Mouse (Mus musculus): Measurements from ENCODE around the gene Sdhc. TPM values are rescaled to one million over a fixed set of nuclear protein-coding genes. Genes with fewer than 3 reads are reported as not detected.

The Sdhc gene
- polyA plus RNA-seq, 1 experiment from 2014 or later: 291 TPM

DNA sequence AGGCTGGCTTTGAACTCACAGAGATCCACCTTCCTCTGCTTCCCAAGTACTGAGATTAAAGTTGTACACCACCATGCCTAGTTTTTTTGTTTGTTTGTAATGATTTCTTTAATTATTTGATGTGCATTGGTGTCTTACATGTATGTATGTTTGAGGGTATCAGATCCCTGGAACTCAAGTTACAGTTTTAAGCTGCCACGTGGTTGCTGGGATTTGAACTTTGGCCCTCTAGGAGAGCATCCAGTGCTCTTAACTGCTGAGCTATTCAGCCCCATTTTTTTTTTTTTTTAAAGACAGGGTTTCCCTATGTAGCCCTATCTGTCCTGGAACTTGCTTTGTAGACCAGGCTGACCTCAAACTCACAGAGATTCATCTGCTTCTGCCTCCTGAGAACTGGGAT lies 19.4 kb downstream of the Sdhc start:
- Histone ChIP-seq H3K4me3 (ENCODE audit: low read depth, low read length) (no peak overlapping the region), H3K9ac (ENCODE audit: low read depth, low read length) (no peak overlapping the region), H3K27ac (replicated peaks; ENCODE audit: low read depth, low read length) (no peak overlapping the region), H3K9me3 (ENCODE audit: control insufficient read depth, low read length) (no peaks in the 10 kb centered on the region), H3K27me3 (replicated peaks; ENCODE audit: control insufficient read depth, insufficient read depth, low read length) (no peaks in the 10 kb centered on the region), H3K36me3 (ENCODE audit: control insufficient read depth, insufficient read depth, low read length) (peaks cover 67% of the 10 kb centered on the region), H3K4me2 (ENCODE audit: low read depth, low read length) (no peak overlapping the region), H3K4me1 (ENCODE audit: control insufficient read depth, insufficient read depth, low read length) (no peaks in the 10 kb centered on the region)
- DNase-seq (ENCODE audit: low spot score) (no peak), ATAC-seq (ENCODE audit: low read depth) (no peak)
- 71% methylated on average over 1 of the region's 1 CpGs for WGBS

DNA sequence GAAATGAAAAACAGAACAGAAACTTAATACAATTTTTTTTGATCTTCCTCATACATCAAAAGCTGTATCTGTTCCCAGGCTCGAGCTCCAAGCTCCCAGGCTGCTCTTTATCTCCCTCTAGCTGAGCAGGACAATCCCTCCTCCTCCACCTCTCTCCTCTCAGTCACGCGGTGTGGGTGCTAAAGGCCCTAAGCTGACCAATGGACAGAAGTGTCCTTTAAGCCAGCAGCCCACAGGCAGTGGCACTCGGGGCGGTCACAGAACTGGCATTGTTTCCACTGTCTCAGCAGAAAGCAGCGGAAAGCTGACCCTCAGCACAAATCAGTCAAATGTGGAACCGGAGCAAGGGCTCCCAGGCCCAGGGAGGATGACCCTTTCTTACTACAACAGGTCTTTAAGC lies 21.2 kb downstream of the Sdhc start:
- no peak overlapping the region for H3K9ac ChIP-seq (ENCODE audit: low read depth, low read length)

DNA sequence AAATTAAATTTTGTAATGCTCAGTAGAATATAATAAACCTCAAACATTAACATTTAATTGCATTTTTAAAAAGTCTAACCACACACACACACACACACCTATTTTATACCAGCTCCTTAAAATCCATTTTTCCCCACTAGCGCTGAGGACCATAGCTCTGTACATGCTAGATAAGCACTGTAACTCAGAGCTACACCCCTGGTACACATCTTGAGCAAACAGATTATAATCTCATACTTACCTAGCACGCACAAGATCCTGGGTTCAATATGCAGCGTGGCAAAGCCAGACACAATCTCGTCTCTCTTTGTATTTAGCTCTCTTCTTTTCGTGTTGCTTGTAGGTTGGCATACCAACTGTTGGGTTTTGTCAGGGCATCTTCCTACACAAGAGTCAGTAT lies 26.0 kb downstream of the Sdhc start:
- no peak for DNase-seq (ENCODE audit: low spot score)
- Histone ChIP-seq H3K9me3 (ENCODE audit: control insufficient read depth, low read length) (no peaks in the 10 kb centered on the region), H3K27ac (replicated peaks; ENCODE audit: low read depth, low read length) (no peak overlapping the region), H3K9ac (ENCODE audit: low read depth, low read length) (no peak overlapping the region), H3K4me2 (ENCODE audit: low read depth, low read length) (no peak overlapping the region), H3K27me3 (replicated peaks; ENCODE audit: control insufficient read depth, insufficient read depth, low read length) (no peaks in the 10 kb centered on the region), H3K36me3 (ENCODE audit: control insufficient read depth, insufficient read depth, low read length) (peaks cover 16% of the 10 kb centered on the region), H3K4me3 (ENCODE audit: low read depth, low read length) (no peak overlapping the region), H3K4me1 (ENCODE audit: control insufficient read depth, insufficient read depth, low read length) (no peaks in the 10 kb centered on the region)
- no peak for ATAC-seq (ENCODE audit: low read depth)
- WGBS: 92% methylated on average over 5 of the region's 5 CpGs

More for the DNA sequence above, 21.2 kb downstream of the Sdhc start:
- peak; percentile 44; the same call in 1 of the 2 replicates for ATAC-seq (ENCODE audit: low read depth)
- 53% methylated on average over 7 of the region's 7 CpGs for WGBS
- peaks cover 50% of the 10 kb centered on the region for H3K36me3 ChIP-seq (ENCODE audit: control insufficient read depth, insufficient read depth, low read length)
- no peak overlapping the region for H3K27ac ChIP-seq (replicated peaks; ENCODE audit: low read depth, low read length)
- H3K4me3 ChIP-seq (ENCODE audit: low read depth, low read length): no peak overlapping the region
- H3K4me2 ChIP-seq (ENCODE audit: low read depth, low read length): no peak overlapping the region
- no peaks in the 10 kb centered on the region for H3K27me3 ChIP-seq (replicated peaks; ENCODE audit: control insufficient read depth, insufficient read depth, low read length)
- DNase-seq (ENCODE audit: low spot score): no peak
- no peaks in the 10 kb centered on the region for H3K4me1 ChIP-seq (ENCODE audit: control insufficient read depth, insufficient read depth, low read length)
- H3K9me3 ChIP-seq (ENCODE audit: control insufficient read depth, low read length): no peaks in the 10 kb centered on the region

DNA sequence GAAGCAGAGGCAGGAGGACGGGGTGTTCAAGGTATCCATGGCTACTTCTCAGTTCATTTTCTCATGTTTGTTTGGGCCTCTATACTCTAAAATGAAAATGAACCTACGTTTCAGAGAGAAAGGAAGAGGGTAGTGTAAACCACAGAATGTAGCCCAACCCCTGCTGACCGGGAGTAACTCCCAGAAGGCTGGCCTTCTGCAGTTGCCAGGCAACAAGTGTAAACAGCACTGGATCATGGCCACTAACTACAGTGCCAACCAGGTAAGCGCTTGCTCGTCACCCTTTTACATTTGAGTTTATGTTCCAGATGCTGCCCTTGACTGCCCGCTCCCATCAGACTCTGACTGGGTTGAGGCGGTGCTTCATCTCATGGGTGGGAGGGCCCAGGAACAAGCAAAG lies 27.5 kb downstream of the Sdhc start:
- Histone ChIP-seq H3K27ac (replicated peaks; ENCODE audit: low read depth, low read length) (no peak overlapping the region), H3K4me1 (ENCODE audit: control insufficient read depth, insufficient read depth, low read length) (no peaks in the 10 kb centered on the region), H3K36me3 (ENCODE audit: control insufficient read depth, insufficient read depth, low read length) (peaks cover 3% of the 10 kb centered on the region; the same call in 1 of the 2 replicates), H3K4me3 (ENCODE audit: low read depth, low read length) (no peak overlapping the region), H3K4me2 (ENCODE audit: low read depth, low read length) (peak overlapping the region; percentile 16; the same call in 1 of the 2 replicates), H3K9me3 (ENCODE audit: control insufficient read depth, low read length) (no peaks in the 10 kb centered on the region), H3K27me3 (replicated peaks; ENCODE audit: control insufficient read depth, insufficient read depth, low read length) (no peaks in the 10 kb centered on the region), H3K9ac (ENCODE audit: low read depth, low read length) (no peak overlapping the region)
- WGBS: 39% methylated on average over 7 of the region's 7 CpGs
- DNase-seq (ENCODE audit: low spot score) (peak; percentile 49), ATAC-seq (ENCODE audit: low read depth) (peak; percentile 56)

DNA sequence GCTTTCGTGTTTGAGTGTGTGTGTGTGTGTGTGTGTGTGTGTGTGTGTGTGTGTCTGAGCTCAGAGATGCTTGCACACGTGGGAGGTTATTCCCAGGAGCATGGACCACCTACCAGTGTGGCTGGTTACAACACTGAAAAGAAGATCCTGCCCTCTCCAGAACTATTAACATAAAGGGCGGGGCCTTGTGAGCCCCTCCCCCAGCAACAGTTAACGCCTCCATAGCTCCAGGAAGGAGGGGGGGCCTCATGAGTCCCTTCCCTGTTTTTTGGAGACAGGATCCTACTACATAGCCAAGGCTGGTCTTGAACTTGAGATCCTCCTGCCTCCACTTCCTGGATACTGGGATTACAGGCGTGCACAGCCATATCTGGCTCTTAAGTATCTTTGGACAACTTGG lies 28.6 kb downstream of the Sdhc start:
- no peak for DNase-seq (ENCODE audit: low spot score)
- no peak for ATAC-seq (ENCODE audit: low read depth)
- Histone ChIP-seq H3K4me3 (ENCODE audit: low read depth, low read length) (no peak overlapping the region), H3K27ac (replicated peaks; ENCODE audit: low read depth, low read length) (no peak overlapping the region), H3K27me3 (replicated peaks; ENCODE audit: control insufficient read depth, insufficient read depth, low read length) (no peaks in the 10 kb centered on the region), H3K9me3 (ENCODE audit: control insufficient read depth, low read length) (no peaks in the 10 kb centered on the region), H3K36me3 (ENCODE audit: control insufficient read depth, insufficient read depth, low read length) (no peaks in the 10 kb centered on the region), H3K9ac (ENCODE audit: low read depth, low read length) (no peak overlapping the region), H3K4me2 (ENCODE audit: low read depth, low read length) (no peak overlapping the region), H3K4me1 (ENCODE audit: control insufficient read depth, insufficient read depth, low read length) (no peaks in the 10 kb centered on the region)
- 51% methylated on average over 5 of the region's 5 CpGs for WGBS

DNA sequence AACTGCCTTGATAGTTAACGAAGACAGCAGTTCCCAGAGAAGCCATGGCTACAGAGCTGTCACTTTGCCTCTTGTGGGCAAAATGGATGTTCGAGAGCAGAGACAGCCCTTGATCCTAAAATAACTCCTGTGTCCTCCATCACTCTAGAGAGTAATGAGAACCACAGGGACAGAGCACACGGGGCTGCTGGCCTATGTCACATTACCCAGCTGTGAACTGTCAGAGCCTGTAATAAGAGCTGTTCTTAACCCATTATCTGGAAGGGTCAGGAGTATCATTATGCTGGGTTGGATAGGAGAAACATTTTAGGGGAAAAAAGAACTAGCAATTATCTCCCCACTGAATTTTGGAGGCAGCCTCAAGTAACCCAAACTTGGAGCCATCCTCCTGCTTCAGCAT lies 29.5 kb downstream of the Sdhc start:
- no peak overlapping the region for H3K4me2 ChIP-seq (ENCODE audit: low read depth, low read length)
- no peaks in the 10 kb centered on the region for H3K4me1 ChIP-seq (ENCODE audit: control insufficient read depth, insufficient read depth, low read length)
- ATAC-seq (ENCODE audit: low read depth): peak; percentile 44; the same call in 1 of the 2 replicates
- H3K36me3 ChIP-seq (ENCODE audit: control insufficient read depth, insufficient read depth, low read length): no peaks in the 10 kb centered on the region
- H3K27ac ChIP-seq (replicated peaks; ENCODE audit: low read depth, low read length): no peak overlapping the region
- WGBS: 29% methylated on average over 3 of the region's 3 CpGs
- H3K27me3 ChIP-seq (replicated peaks; ENCODE audit: control insufficient read depth, insufficient read depth, low read length): no peaks in the 10 kb centered on the region
- DNase-seq (ENCODE audit: low spot score): no peak
- H3K4me3 ChIP-seq (ENCODE audit: low read depth, low read length): no peak overlapping the region
- no peaks in the 10 kb centered on the region for H3K9me3 ChIP-seq (ENCODE audit: control insufficient read depth, low read length)
- no peak overlapping the region for H3K9ac ChIP-seq (ENCODE audit: low read depth, low read length)

DNA sequence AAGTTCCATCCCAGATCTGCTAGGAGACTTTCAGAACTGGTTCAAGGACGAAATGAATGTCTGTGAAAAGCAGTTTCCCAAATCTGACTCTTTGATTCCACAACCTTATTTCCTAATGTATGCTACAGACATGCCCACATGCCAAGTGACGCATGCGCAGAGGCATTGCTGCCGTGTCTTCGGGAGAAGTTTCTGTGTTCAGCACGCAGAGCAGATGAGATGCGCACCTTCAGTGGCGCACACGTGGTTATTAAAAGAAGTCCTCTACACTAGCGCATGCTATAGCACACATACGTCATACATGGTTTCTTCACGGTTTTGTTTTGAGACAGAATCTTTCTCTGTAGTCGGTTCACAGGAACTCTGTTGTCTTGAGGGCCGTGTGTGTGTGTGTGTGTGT lies 31.0 kb downstream of the Sdhc start:
- Histone ChIP-seq H3K4me1 (ENCODE audit: control insufficient read depth, insufficient read depth, low read length) (no peaks in the 10 kb centered on the region), H3K4me2 (ENCODE audit: low read depth, low read length) (no peak overlapping the region), H3K9me3 (ENCODE audit: control insufficient read depth, low read length) (no peaks in the 10 kb centered on the region), H3K27me3 (replicated peaks; ENCODE audit: control insufficient read depth, insufficient read depth, low read length) (no peaks in the 10 kb centered on the region), H3K4me3 (ENCODE audit: low read depth, low read length) (no peak overlapping the region), H3K9ac (ENCODE audit: low read depth, low read length) (no peak overlapping the region), H3K27ac (replicated peaks; ENCODE audit: low read depth, low read length) (no peak overlapping the region), H3K36me3 (ENCODE audit: control insufficient read depth, insufficient read depth, low read length) (no peaks in the 10 kb centered on the region)
- DNase-seq (ENCODE audit: low spot score) (no peak), ATAC-seq (ENCODE audit: low read depth) (no peak)
- 85% methylated on average over 14 of the region's 14 CpGs for WGBS

DNA sequence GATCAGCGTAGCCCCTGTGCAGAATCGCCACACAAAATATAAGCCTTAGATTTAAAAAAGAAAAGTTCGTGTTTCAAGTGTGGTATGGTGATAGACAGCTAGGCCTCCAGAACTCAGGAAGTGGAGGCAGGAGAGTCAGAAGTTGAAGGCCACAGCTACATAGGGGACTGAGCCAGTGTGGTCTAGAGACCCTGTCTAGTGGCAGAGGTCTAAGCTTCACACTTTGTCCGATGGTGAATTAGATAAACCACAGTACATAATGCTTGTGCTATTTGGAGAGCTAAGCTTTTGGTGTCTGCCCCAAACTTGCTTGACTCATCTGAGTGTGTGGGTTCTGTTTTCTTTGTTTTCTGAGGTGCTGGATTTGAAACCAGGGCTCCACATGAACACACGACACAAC lies 31.4 kb downstream of the Sdhc start:
- Histone ChIP-seq H3K4me3 (ENCODE audit: low read depth, low read length) (no peak overlapping the region), H3K4me2 (ENCODE audit: low read depth, low read length) (no peak overlapping the region), H3K27ac (replicated peaks; ENCODE audit: low read depth, low read length) (no peak overlapping the region), H3K4me1 (ENCODE audit: control insufficient read depth, insufficient read depth, low read length) (no peaks in the 10 kb centered on the region), H3K27me3 (replicated peaks; ENCODE audit: control insufficient read depth, insufficient read depth, low read length) (no peaks in the 10 kb centered on the region), H3K9ac (ENCODE audit: low read depth, low read length) (no peak overlapping the region), H3K36me3 (ENCODE audit: control insufficient read depth, insufficient read depth, low read length) (no peaks in the 10 kb centered on the region), H3K9me3 (ENCODE audit: control insufficient read depth, low read length) (no peaks in the 10 kb centered on the region)
- ATAC-seq (ENCODE audit: low read depth) (no peak), DNase-seq (ENCODE audit: low spot score) (no peak)
- WGBS: 91% methylated on average over 5 of the region's 5 CpGs

DNA sequence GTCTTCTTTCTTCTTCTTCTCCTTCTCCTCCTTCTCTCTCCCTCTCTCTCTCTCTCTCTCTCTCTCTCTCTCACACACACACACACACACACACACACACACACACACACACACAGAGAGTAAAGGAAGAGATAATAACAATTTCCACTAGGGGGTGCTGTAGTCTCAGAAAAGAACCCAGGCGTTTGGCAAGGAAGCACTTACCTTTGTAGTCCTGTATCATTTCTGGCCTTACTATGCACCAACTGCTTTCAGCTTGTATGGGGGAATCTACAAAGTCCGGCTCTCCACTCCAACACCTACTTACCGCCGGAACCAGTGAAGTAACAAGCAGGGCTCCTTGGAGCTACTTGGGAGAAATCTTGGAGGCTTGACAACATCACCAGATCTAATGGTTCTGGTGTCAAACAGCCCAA lies 32.1 kb downstream of the Sdhc start:
- ATAC-seq (ENCODE audit: low read depth) (no peak), DNase-seq (ENCODE audit: low spot score) (peak; percentile 86)
- 13% methylated on average over 4 of the region's 4 CpGs for WGBS
- no peaks in the 10 kb centered on the region for H3K36me3 ChIP-seq (ENCODE audit: control insufficient read depth, insufficient read depth, low read length)
- H3K9ac ChIP-seq (ENCODE audit: low read depth, low read length): no peak overlapping the region
- H3K4me3 ChIP-seq (ENCODE audit: low read depth, low read length): no peak overlapping the region
- H3K4me2 ChIP-seq (ENCODE audit: low read depth, low read length): no peak overlapping the region
- no peaks in the 10 kb centered on the region for H3K27me3 ChIP-seq (replicated peaks; ENCODE audit: control insufficient read depth, insufficient read depth, low read length)
- H3K9me3 ChIP-seq (ENCODE audit: control insufficient read depth, low read length): no peaks in the 10 kb centered on the region
- H3K27ac ChIP-seq (replicated peaks; ENCODE audit: low read depth, low read length): no peak overlapping the region
- H3K4me1 ChIP-seq (ENCODE audit: control insufficient read depth, insufficient read depth, low read length): no peaks in the 10 kb centered on the region

Measured in embryonic facial prominence, embryonic 14.5 days (tissue).